Mouse (Mus musculus) left cerebral cortex, adult 6 months (tissue): Measurements from ENCODE around the gene Synpo2. TPM values are rescaled to one million over a fixed set of nuclear protein-coding genes. Genes with fewer than 3 reads are reported as not detected.

ENCODE experiments used
- long read RNA-seq, 2 experiments: library from polyadenylated mRNA; unstranded; transcript quantifications; one replicate each; pipeline ENCODE4 v2.0.0; 2019 to 2020
- polyA plus RNA-seq: library from polyadenylated mRNA; unstranded; fragments of <200 nt; fragmentation: Nextera tagmentation; gene quantifications from 2 replicates; pipeline ENCODE4 v1.2.3, GENCODE M21; 2021

Synpo2 gene
- 0.96 and 1.3 TPM in 2 replicates for polyA plus RNA-seq
- long read RNA-seq, experiment 1, full-length matches to known transcripts, result 3 of 4 reads
- long read RNA-seq, experiment 1, partial matches to known transcripts, result 0 of 4 reads
- long read RNA-seq, experiment 1, other reads (novel, unspliced or antisense), result 1 of 4 reads
- long read RNA-seq, experiment 2, partial matches to known transcripts, result 0 of 3 reads
- long read RNA-seq, experiment 2, other reads (novel, unspliced or antisense), result 3 of 3 reads

GRCm38 (mm10) chr3:123235921-123236320 is at the start of gene Synpo2:
Gene Synpo2, minus strand, starts transcription at chr3:123236149.

GRCm38 (mm10) chr3:123266753-123267651 is 31.1 kb upstream of the Synpo2 start, which contains the start of gene Sec24d:
Gene Sec24d, plus strand, starts transcription at chr3:123267455.

GRCm38 (mm10) chr3:123034752-123035151 is 201.2 kb downstream of the Synpo2 start, which contains the start of gene Myoz2:
Gene Myoz2, minus strand, starts transcription at chr3:123035015.

Other genes starting within 250 kb of the Synpo2 start
- gene Myoz2, start 201.1 kb downstream of the Synpo2 start, polyA plus RNA-seq, result 0.28 and 0.36 TPM in 2 replicates
- gene Sec24d, start 31.3 kb upstream of the Synpo2 start, polyA plus RNA-seq, result 2.5 and 4.6 TPM in 2 replicates
- 8.0 and 11.4 TPM in 2 replicates for gene Mettl14, start 150.0 kb upstream of the Synpo2 start, polyA plus RNA-seq
- gene Prss12, start 210.8 kb upstream of the Synpo2 start, polyA plus RNA-seq, result 11.9 and 17.7 TPM in 2 replicates